Mouse (Mus musculus) heart, postnatal 0 days (tissue): ENCODE data around the gene Gng3.
A peak's percentile ranks its signal among the peaks of the same experiment; 100 is the strongest.

ENCODE experiments used
- CTCF ChIP-seq: IDR thresholded peaks from 2 replicates; pipeline ENCODE4 v1.5.1; 2016; ENCODE audit warnings: antibody characterized with exemption, control low read depth, low read depth
- EP300 ChIP-seq: IDR thresholded peaks from 2 replicates; pipeline ENCODE4 v1.6.1; 2016; ENCODE audit warnings: antibody characterized with exemption, low read depth

DNA sequence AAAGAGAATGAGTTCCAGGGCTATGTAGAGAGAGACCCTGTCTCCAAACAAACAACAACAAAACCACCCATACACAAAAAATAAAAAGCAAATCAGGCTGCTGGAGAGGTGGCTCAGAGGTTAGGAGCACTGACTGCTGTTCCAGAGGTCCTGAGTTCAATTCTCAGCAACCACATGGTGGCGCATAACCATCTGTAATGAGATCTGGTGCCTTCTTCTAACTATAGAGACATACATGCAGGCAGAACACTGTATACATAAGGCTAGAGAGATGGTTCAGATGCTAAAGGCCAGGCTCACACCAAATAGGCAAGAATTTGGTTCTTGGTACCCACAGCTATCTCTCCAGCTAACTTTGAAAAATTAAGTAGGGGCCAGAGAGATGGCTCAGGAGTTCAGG, 20.0 kb upstream of the Gng3 start:
- TF ChIP-seq CTCF (peak; percentile 37), EP300 (no peak)
